Mouse (Mus musculus): ENCODE data around the gene Zfp804a.

Zfp804a gene

GRCm38 (mm10) chr2:82053185-82053891 lies at the start of gene Zfp804a:
TSS of gene Zfp804a (plus strand) at chr2:82053222.
- under 1% methylated on average over 82 of the region's 82 CpGs for WGBS

GRCm38 (mm10) chr2:82051635-82052034 lies 1.4 kb upstream of the Zfp804a start:
- WGBS: 50% methylated on average over 4 of the region's 4 CpGs

- WGBS: 2% methylated on average over 34 of the region's 34 CpGs
These were observed 461 bp upstream of the Zfp804a start for GRCm38 (mm10) chr2:82052338-82053184.

GRCm38 (mm10) chr2:82054446-82054845 lies 1.4 kb downstream of the Zfp804a start:
- WGBS: 32% methylated on average over 4 of the region's 4 CpGs

GRCm38 (mm10) chr2:82064671-82065070 lies 11.6 kb downstream of the Zfp804a start:
- WGBS: 30% methylated on average over 5 of the region's 5 CpGs

- WGBS: 95% methylated on average over 1 of the region's 1 CpGs
These were observed 14.9 kb downstream of the Zfp804a start for GRCm38 (mm10) chr2:82067912-82068311.

GRCm38 (mm10) chr2:82069172-82069571 lies 16.1 kb downstream of the Zfp804a start:
- WGBS: 35% methylated on average over 1 of the region's 1 CpGs

GRCm38 (mm10) chr2:82076883-82077282 lies 23.9 kb downstream of the Zfp804a start:
- 87% methylated on average over 3 of the region's 3 CpGs for WGBS

GRCm38 (mm10) chr2:82078287-82078994 lies 25.4 kb downstream of the Zfp804a start:
- WGBS: 49% methylated on average over 6 of the region's 6 CpGs

GRCm38 (mm10) chr2:82080678-82081077 lies 27.7 kb downstream of the Zfp804a start:
- 43% methylated on average over 4 of the region's 4 CpGs for WGBS

- WGBS: 21% methylated on average over 1 of the region's 1 CpGs
These were observed 60.1 kb downstream of the Zfp804a start for GRCm38 (mm10) chr2:82113148-82113547.

- WGBS: 45% methylated on average over 2 of the region's 2 CpGs
These were observed 60.6 kb downstream of the Zfp804a start for GRCm38 (mm10) chr2:82113650-82114049.

GRCm38 (mm10) chr2:82119577-82119976 lies 66.6 kb downstream of the Zfp804a start:
- 53% methylated on average over 2 of the region's 2 CpGs for WGBS

- 53% methylated on average over 2 of the region's 2 CpGs for WGBS
These were observed 125.7 kb downstream of the Zfp804a start for GRCm38 (mm10) chr2:82178693-82179092.

GRCm38 (mm10) chr2:82181010-82181409 lies 128.0 kb downstream of the Zfp804a start:
- WGBS: 98% methylated on average over 1 of the region's 1 CpGs

GRCm38 (mm10) chr2:82199901-82200300 lies 146.9 kb downstream of the Zfp804a start:
- 78% methylated on average over 5 of the region's 5 CpGs for WGBS

- 65% methylated on average over 5 of the region's 5 CpGs for WGBS
These were observed 147.6 kb downstream of the Zfp804a start for GRCm38 (mm10) chr2:82200616-82201015.

GRCm38 (mm10) chr2:82210605-82211004 lies 157.6 kb downstream of the Zfp804a start:
- 69% methylated on average over 1 of the region's 1 CpGs for WGBS

- 70% methylated on average over 1 of the region's 1 CpGs for WGBS
These were observed 158.9 kb downstream of the Zfp804a start for GRCm38 (mm10) chr2:82211972-82212371.

- WGBS: 70% methylated on average over 2 of the region's 2 CpGs
These were observed 164.9 kb downstream of the Zfp804a start for GRCm38 (mm10) chr2:82217873-82218272.

- WGBS: 30% methylated on average over 5 of the region's 5 CpGs
These were observed 200.4 kb downstream of the Zfp804a start for GRCm38 (mm10) chr2:82253382-82253781.

- 78% methylated on average over 2 of the region's 2 CpGs for WGBS
These were observed 229.7 kb downstream of the Zfp804a start for GRCm38 (mm10) chr2:82282591-82283269.
